Mouse (Mus musculus) cerebellum, adult 2 months (tissue): ENCODE measurements around the gene Wdr18.

Source experiments
- CTCF ChIP-seq: fragments of 200-500 bp; IDR thresholded peaks from 2 replicates; pipeline ENCODE4 v1.5.1; 2011; ENCODE audit warnings: low read depth, mild to moderate bottlenecking, control low read depth, low read length, moderate library complexity, borderline replicate concordance; ENCODE audit not compliant: insufficient read depth
- POLR2A ChIP-seq: fragments of 200-500 bp; IDR thresholded peaks from 2 replicates; pipeline ENCODE4 v1.6.1; 2011; ENCODE audit warnings: low read length, control low read depth, borderline replicate concordance; ENCODE audit not compliant: insufficient read depth

GRCm38 (mm10) chr10:79925785-79926490, 34.0 kb upstream of the Wdr18 start:
- TF ChIP-seq POLR2A: no peak
- TF ChIP-seq CTCF: no peak
